Mouse (Mus musculus) cerebellum, postnatal 4 days (tissue): Measurements from ENCODE around the gene Ear14.
"Not testable (repeated sequence)": the region's sequence is repeated elsewhere in the genome, so short reads cannot be mapped to it uniquely, and the experiment has no call there.

Experiments
- DNase-seq, 2 experiments: peaks; one replicate each; pipeline ENCODE4 v3.0.0; 2022; ENCODE audit warnings: low spot score in 2 of 2, mixed read lengths in 1 of 2

Ear14 gene

GRCm38 (mm10) chr14:51252206-51252605 lies 49.0 kb downstream of the Ear14 start:
- DNase-seq: not testable (repeated sequence)

DNA sequence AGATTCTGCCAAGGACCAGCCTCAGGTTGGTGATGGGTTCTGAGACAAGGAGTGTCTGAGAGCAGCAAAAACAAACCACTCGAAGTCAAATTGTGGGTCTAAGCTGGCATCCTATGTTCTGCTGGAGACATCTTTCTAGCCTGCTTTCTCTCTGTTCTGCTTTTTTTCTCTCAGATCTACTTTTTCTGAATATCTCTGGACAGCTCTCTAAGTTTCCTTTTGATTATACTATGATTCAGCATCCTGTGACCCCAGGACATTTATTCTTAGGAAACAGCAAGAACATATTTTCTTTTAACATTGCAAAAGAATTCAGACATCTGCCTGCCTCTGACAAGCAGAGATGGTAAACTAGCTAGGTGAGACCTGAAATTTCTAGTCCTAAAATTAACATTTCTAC lies 50.4 kb downstream of the Ear14 start:
- DNase-seq: no peak
